Mouse (Mus musculus) C2C12 (cell line): ENCODE results near the gene Col11a2. TPM values are rescaled to one million over a fixed set of nuclear protein-coding genes. Genes with fewer than 3 reads are reported as not detected.

Experiments
- H3K27me3 ChIP-seq: one replicate; pipeline ENCODE4 v1.6.1; 2011; ENCODE audit not compliant: control insufficient read depth, insufficient read depth, insufficient read length
- H3K36me3 ChIP-seq: one replicate; pipeline ENCODE4 v1.6.1; 2011; ENCODE audit not compliant: control insufficient read depth, insufficient read depth
- H3K4me3 ChIP-seq: one replicate; pipeline ENCODE4 v1.5.1; 2011; ENCODE audit warnings: mild to moderate bottlenecking, control low read depth; ENCODE audit not compliant: poor library complexity, insufficient read depth, severe bottlenecking
- H3K79me2 ChIP-seq: one replicate; pipeline ENCODE4 v1.6.1; 2011; ENCODE audit not compliant: control insufficient read depth, insufficient read depth
- H3K79me3 ChIP-seq: one replicate; pipeline ENCODE4 v1.6.1; 2011; ENCODE audit warnings: low read depth, control low read depth
- H3ac ChIP-seq: one replicate; pipeline ENCODE3; 2011; ENCODE audit warnings: low read depth; ENCODE audit not compliant: control insufficient read depth, insufficient read length
- CEBPB ChIP-seq: IDR thresholded peaks from one replicate; pipeline ENCODE4 v1.6.1; 2011; ENCODE audit warnings: low read depth, mild to moderate bottlenecking, control low read depth, moderate library complexity
- CTCF ChIP-seq: IDR thresholded peaks from one replicate; pipeline ENCODE4 v1.5.1; 2011; ENCODE audit not compliant: control insufficient read depth, insufficient read depth, insufficient read length
- FOSL1 ChIP-seq: IDR thresholded peaks from one replicate; pipeline ENCODE4 v1.8.0; 2011; ENCODE audit warnings: mild to moderate bottlenecking, low read length; ENCODE audit not compliant: poor library complexity, insufficient read depth, severe bottlenecking
- MAX ChIP-seq: IDR thresholded peaks from one replicate; pipeline ENCODE4 v1.6.1; 2011; ENCODE audit warnings: mild to moderate bottlenecking, control low read depth
- MYOD1 ChIP-seq: IDR thresholded peaks from one replicate; pipeline ENCODE4 v1.6.1; 2011; ENCODE audit warnings: low read depth; ENCODE audit not compliant: control insufficient read depth, insufficient read length
- MYOG ChIP-seq: IDR thresholded peaks from one replicate; pipeline ENCODE4 v1.6.1; 2011; ENCODE audit not compliant: control insufficient read depth, insufficient read length; ENCODE audit errors: extremely low read depth
- USF1 ChIP-seq: IDR thresholded peaks from one replicate; pipeline ENCODE4 v1.6.1; 2011; ENCODE audit warnings: low read depth, mild to moderate bottlenecking, control low read depth, moderate library complexity
- polyA plus RNA-seq: library from polyadenylated mRNA; unstranded; fragments of >200 nt; fragmentation: generic; extraction: Trizol; gene quantifications from one replicate; pipeline ENCODE4 v1.2.1, GENCODE M21; 2012; ENCODE audit warnings: missing spikeins

Col11a2 gene
- polyA plus RNA-seq, 1 experiment: 0.77 TPM

DNA sequence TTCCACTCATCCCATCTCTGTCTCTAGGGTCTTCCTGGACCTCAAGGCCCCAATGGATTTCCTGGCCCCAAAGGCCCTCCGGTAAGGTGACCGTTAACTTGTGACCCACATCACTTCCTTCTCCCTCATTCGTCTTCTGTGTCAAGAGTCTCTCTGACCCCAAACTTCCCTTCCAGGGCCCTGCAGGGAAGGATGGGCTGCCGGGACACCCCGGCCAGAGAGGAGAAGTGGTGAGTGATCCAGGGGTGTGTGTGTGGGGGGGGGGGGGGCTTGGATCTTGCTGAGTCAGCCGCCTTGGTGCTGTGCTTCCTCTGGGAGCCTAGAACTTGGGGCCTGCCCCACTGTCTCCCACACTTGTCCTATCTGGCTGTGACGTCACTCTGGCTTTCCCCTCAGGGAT lies 18.0 kb downstream of the Col11a2 start:
- H3K36me3 ChIP-seq: no peaks in the 10 kb centered on the region
- H3K27me3 ChIP-seq: no peaks in the 10 kb centered on the region
- no peak overlapping the region for H3ac ChIP-seq
- no peaks in the 10 kb centered on the region for H3K79me2 ChIP-seq
- no peaks in the 10 kb centered on the region for H3K79me3 ChIP-seq
- TF ChIP-seq CEBPB (no peak), MYOD1 (no peak), CTCF (no peak), MYOG (no peak), USF1 (no peak), MAX (no peak), FOSL1 (no peak)
- no peak overlapping the region for H3K4me3 ChIP-seq

DNA sequence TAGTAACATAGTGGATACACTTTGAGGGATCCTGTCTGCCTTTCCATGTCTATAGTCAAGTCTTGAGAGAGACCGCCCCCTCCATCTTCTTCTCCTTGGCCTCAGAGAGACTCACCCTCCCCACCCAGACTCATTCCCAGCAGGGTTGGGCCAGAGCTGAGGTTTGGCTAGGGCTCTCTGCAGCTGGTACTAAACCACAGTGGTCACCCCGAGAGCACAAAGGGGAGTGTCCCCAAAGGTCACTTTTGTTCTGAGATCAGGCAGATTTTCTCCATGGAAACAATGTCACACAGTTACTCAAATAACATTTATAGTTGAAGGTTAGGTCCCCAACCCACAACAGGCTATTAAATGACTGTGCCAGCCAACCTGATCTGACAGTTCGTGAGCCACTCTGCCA lies 29.6 kb downstream of the Col11a2 start:
- Histone ChIP-seq H3K4me3 (no peak overlapping the region), H3K79me2 (no peaks in the 10 kb centered on the region), H3K79me3 (no peaks in the 10 kb centered on the region), H3K27me3 (peaks cover 3% of the 10 kb centered on the region), H3K36me3 (no peaks in the 10 kb centered on the region), H3ac (no peak overlapping the region)
- TF ChIP-seq FOSL1: no peak
- no peak for TF ChIP-seq MYOD1
- TF ChIP-seq MAX: no peak
- TF ChIP-seq MYOG: no peak
- TF ChIP-seq USF1: no peak
- TF ChIP-seq CEBPB: no peak
- TF ChIP-seq CTCF: no peak

DNA sequence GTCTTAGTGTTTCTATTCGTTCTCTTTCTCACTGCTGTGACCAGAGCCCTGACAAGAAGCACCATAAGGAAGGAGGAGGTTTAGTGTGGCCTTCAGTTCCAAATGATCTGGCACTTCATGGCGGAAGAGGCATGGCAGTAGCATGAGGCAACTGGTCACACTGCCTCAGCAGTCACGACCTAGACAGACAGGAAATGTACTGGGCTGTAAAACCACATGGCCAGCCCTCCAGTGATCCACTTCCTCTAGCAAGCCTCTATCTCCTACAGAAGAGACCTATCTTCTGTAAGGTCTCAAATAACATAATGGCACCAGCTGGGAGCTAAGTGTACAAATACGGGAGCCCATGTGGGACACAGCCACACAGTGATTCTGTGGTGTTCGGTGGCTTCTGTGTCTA lies 32.9 kb downstream of the Col11a2 start:
- Histone ChIP-seq H3K4me3 (no peak overlapping the region), H3ac (no peak overlapping the region), H3K27me3 (peaks cover 1% of the 10 kb centered on the region), H3K36me3 (no peaks in the 10 kb centered on the region), H3K79me2 (no peaks in the 10 kb centered on the region), H3K79me3 (no peaks in the 10 kb centered on the region)
- no peak for TF ChIP-seq CTCF
- no peak for TF ChIP-seq CEBPB
- TF ChIP-seq USF1: no peak

DNA sequence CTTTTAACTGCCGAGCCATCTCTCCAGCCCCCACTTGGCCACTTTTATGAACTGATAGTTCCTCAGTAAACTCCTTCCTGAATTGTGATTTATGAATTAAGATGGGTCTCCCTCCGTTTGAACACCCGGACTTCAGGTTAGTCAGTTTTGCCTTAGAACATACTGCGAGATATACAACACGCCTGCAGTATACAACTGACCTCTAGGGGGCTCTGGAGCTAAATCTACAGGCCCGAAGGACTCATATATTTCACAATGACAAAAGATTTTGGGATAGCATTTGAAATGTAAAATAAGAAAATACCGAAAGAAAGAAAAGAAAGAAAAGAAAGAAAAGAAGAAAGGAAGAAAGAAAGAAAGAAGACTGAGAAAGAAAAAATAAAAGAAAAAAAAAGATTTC lies 36.0 kb downstream of the Col11a2 start:
- no peaks in the 10 kb centered on the region for H3K79me2 ChIP-seq
- TF ChIP-seq CEBPB (no peak), MYOG (no peak), CTCF (no peak), MYOD1 (no peak)

GRCm38 (mm10) chr17:34077549-34077948 lies 38.3 kb downstream of the Col11a2 start:
- no peaks in the 10 kb centered on the region for H3K27me3 ChIP-seq
- H3K4me3 ChIP-seq: no peak overlapping the region
- no peaks in the 10 kb centered on the region for H3K79me3 ChIP-seq
- no peak overlapping the region for H3ac ChIP-seq
- no peaks in the 10 kb centered on the region for H3K36me3 ChIP-seq
- no peaks in the 10 kb centered on the region for H3K79me2 ChIP-seq
- TF ChIP-seq MYOD1 (no peak), CEBPB (no peak), MAX (no peak), FOSL1 (no peak), USF1 (no peak), MYOG (no peak), CTCF (no peak)

More for the DNA sequence above, 36.0 kb downstream of the Col11a2 start:
- Histone ChIP-seq H3K27me3 (no peaks in the 10 kb centered on the region), H3K36me3 (no peaks in the 10 kb centered on the region), H3K4me3 (no peak overlapping the region), H3K79me3 (no peaks in the 10 kb centered on the region), H3ac (no peak overlapping the region)

GRCm38 (mm10) chr17:34078148-34078547 lies 38.9 kb downstream of the Col11a2 start:
- Histone ChIP-seq H3K4me3 (no peak overlapping the region), H3K79me2 (no peaks in the 10 kb centered on the region), H3K36me3 (no peaks in the 10 kb centered on the region), H3K27me3 (no peaks in the 10 kb centered on the region), H3ac (no peak overlapping the region), H3K79me3 (no peaks in the 10 kb centered on the region)
- TF ChIP-seq FOSL1: no peak
